In the genomic region with DNA sequence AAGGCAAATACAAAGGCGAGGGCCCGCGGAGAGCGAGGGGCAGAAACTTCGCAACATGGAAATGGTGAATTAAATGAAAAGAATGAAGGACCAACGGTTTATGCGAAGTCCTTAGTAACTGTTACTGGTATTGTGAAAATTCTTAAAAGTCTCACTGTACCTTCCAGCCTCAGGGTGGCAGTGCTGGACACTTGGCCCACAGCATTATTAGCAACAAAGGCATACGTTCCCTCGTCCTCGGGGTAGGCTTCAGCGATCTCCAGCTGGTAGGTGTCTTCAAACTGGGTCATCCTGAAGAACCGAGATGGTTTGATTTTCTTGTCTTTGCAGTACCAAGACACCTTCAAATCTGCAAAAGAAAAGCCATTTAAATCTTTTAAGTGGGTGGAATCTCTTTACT, we compare ENCODE assay signal across 14 mouse cellular contexts. TPM values are rescaled to one million over a fixed set of nuclear protein-coding genes. Genes with fewer than 3 reads are reported as not detected.
A peak's percentile ranks its signal among the peaks of the same experiment; 100 is the strongest.
DNase-seq lines count a peak whose midpoint lies in the region; ATAC-seq lines count a peak whose summit lies in the region.
"Had no signal": no experiment of that assay in that cellular context is flagged by ENCODE, and none has a peak within 500 bp of the region (broad histone marks: within the 10 kb centered on the region; RNA-seq: fewer than 3 reads in every experiment).

No protein-coding gene starts in this region.

- no peak overlapping the region for H3K9ac ChIP-seq in forebrain, embryonic 16.5 days (replicated peaks; ENCODE audit: low read depth, low read length)
- H3K9ac ChIP-seq: embryonic facial prominence, embryonic 15.5 days; liver, embryonic 12.5 days had no signal

- no peak overlapping the region for H3K27ac ChIP-seq in forebrain, embryonic 16.5 days (ENCODE audit: low read length)
- no peak overlapping the region for H3K27ac ChIP-seq in heart, embryonic 10.5 days
- H3K27ac ChIP-seq: embryonic facial prominence, embryonic 15.5 days; liver, embryonic 12.5 days; macrophage had no signal

- no peak overlapping the region for H3K4me3 ChIP-seq in forebrain, embryonic 16.5 days (replicated peaks; ENCODE audit: low read length)
- no peak overlapping the region for H3K4me3 ChIP-seq in heart, embryonic 10.5 days
- H3K4me3 ChIP-seq: embryonic facial prominence, embryonic 15.5 days; liver, embryonic 12.5 days had no signal

- H3K4me2 ChIP-seq in forebrain, embryonic 16.5 days (ENCODE audit: low read length): no peak overlapping the region
- H3K4me2 ChIP-seq: embryonic facial prominence, embryonic 15.5 days; liver, embryonic 12.5 days had no signal

- no peaks in the 10 kb centered on the region for H3K4me1 ChIP-seq in forebrain, embryonic 16.5 days (replicated peaks; ENCODE audit: control insufficient read depth, insufficient read depth, low read length)
- H3K4me1 ChIP-seq in heart, embryonic 10.5 days: peaks cover 7% of the 10 kb centered on the region; the same call in 1 of the 2 replicates
- H3K4me1 ChIP-seq: embryonic facial prominence, embryonic 15.5 days; liver, embryonic 12.5 days had no signal

- 73% methylated on average over 12 of the region's 12 CpGs for WGBS in forebrain, embryonic 16.5 days
- 71% methylated on average over 12 of the region's 12 CpGs for WGBS in heart, embryonic 10.5 days

- H3K9me3 ChIP-seq in forebrain, embryonic 16.5 days (ENCODE audit: control insufficient read depth, low read length): no peaks in the 10 kb centered on the region
- H3K9me3 ChIP-seq in heart, embryonic 10.5 days: no peaks in the 10 kb centered on the region
- H3K9me3 ChIP-seq: embryonic facial prominence, embryonic 15.5 days; liver, embryonic 12.5 days had no signal

- DNase-seq in kidney, postnatal 10 days: peak; percentile 14
- no peak for DNase-seq in kidney, adult 18-20 months
- peak; percentile 6 for DNase-seq in ES-CJ7 (ENCODE audit: low read depth, low spot score)
- peak; percentile 55 for DNase-seq in brain, adult 2 months (ENCODE audit: low read depth, low spot score)
- DNase-seq in cerebellum, postnatal 36 days: peak; percentile 38 to 42
- no peak for DNase-seq in kidney, adult 11 months
- DNase-seq in heart, embryonic 10.5 days (ENCODE audit: low spot score): no peak
- DNase-seq: heart, adult 11 months; spleen, adult 18-20 months had no signal

- H3K36me3 ChIP-seq in forebrain, embryonic 16.5 days (ENCODE audit: control insufficient read depth, insufficient read depth): no peaks in the 10 kb centered on the region
- peaks cover 85% of the 10 kb centered on the region for H3K36me3 ChIP-seq in heart, embryonic 10.5 days
- H3K36me3 ChIP-seq: embryonic facial prominence, embryonic 15.5 days; liver, embryonic 12.5 days had no signal

- no peaks in the 10 kb centered on the region for H3K27me3 ChIP-seq in forebrain, embryonic 16.5 days (replicated peaks; ENCODE audit: control insufficient read depth, insufficient read depth, low read length)
- no peaks in the 10 kb centered on the region for H3K27me3 ChIP-seq in heart, embryonic 10.5 days (ENCODE audit: insufficient read depth, poor library complexity, severe bottlenecking)
- H3K27me3 ChIP-seq: embryonic facial prominence, embryonic 15.5 days; liver, embryonic 12.5 days had no signal

- ATAC-seq in forebrain, embryonic 16.5 days: no peak
- ATAC-seq: activated CD4-positive, CD25-positive, alpha-beta regulatory T cell, adult 4 months; liver, embryonic 12.5 days had no signal

RNA-seq across cellular contexts. Expression of gene Ttn, which starts 55.4 kb away (rescaled TPM):
- polyA plus RNA-seq in forebrain, embryonic 16.5 days (2015; fragmentation: Nextera tagmentation; extraction: Ambion mirVana): 0.22 and 0.40 TPM in 2 replicates
- polyA plus RNA-seq in heart, embryonic 10.5 days (2016; fragmentation: Nextera tagmentation; extraction: Ambion mirVana): 356 and 545 TPM in 2 replicates
- polyA plus RNA-seq: macrophage had no signal

Comparison
In these comparisons a context has a peak if more than half of its experiments do, and no peak if none do; other contexts are left out.
1. DNase-seq: peak in kidney, postnatal 10 days (single experiment), ES-CJ7 (single experiment), brain, adult 2 months (single experiment) and cerebellum, postnatal 36 days (2 of 2); none in kidney, adult 18-20 months (single experiment), kidney, adult 11 months (single experiment) and heart, embryonic 10.5 days (single experiment).
2. RNA of gene Ttn, which starts 55.4 kb away (polyA plus RNA-seq): 356 to 545 TPM in heart, embryonic 10.5 days; 0.22 to 0.40 TPM in forebrain, embryonic 16.5 days; every median in the first group is over 100 times any median in the second.